Mouse (Mus musculus): ENCODE data around the gene Kl.

GRCm38 (mm10) chr5:150962756-150963155 is 10.3 kb downstream of the Kl start:
- no peak for TF ChIP-seq CTCF (IDR thresholded peaks at IDR 0.05; ENCODE audit: insufficient read depth, low read length)
- no peak for TF ChIP-seq POLR2A (IDR thresholded peaks at IDR 0.05; ENCODE audit: borderline replicate concordance, extremely low read depth, low read depth, low read length)
